Mouse (Mus musculus) adrenal gland, postnatal 10 days (tissue): Measurements from ENCODE around the gene Gdf1. TPM values are rescaled to one million over a fixed set of nuclear protein-coding genes. Genes with fewer than 3 reads are reported as not detected.

Source experiments
- DNase-seq: peaks from one replicate; pipeline ENCODE4 v3.0.0; 2021; ENCODE audit warnings: mixed read lengths
- total RNA-seq, 2 experiments: library from RNA; stranded (reverse); gene quantifications; 2 replicates each; pipeline ENCODE4 v1.2.3; 2021

The Gdf1 gene
- total RNA-seq, 2 experiments from 2014 or later, result 0.88 to 1.2 TPM

DNA sequence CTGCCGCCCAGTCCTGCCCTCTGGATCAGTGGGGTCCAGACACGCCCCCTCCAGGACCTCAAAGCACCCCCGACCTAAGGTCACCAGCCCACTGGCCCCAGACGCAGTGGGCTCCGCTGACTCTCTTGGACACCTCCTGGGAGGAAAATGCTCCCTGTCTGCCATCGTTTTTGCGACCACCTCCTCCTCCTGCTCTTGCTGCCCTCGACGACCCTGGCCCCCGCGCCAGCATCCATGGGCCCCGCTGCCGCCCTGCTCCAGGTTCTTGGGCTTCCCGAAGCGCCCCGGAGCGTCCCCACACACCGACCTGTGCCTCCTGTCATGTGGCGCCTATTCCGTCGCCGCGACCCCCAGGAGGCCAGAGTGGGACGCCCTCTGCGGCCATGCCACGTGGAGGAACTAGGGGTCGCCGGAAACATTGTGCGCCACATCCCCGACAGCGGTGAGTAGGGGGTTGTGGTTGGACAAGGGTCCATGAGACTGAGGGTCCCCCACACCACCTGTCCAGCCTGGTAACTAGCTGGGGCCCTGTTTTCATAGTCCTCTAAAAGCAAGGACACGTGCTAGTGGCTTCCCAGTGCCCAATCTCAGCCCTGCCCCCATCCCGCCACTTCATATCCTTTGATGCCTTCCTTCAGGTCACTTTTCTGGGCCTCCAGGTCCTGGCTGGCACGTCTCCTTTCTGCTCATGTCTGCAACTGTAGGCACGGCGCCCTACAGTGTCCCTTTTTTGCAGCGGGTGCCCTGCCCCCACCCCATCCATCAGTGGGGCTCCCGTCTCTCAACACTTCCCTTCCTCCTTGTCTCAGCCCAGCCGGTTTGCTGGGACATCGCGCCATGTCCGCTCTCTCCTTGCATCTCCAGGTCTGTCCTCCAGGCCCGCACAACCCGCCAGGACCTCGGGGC lies 471 bp downstream of the Gdf1 start:
- DNase-seq, result peak; percentile 42

DNA sequence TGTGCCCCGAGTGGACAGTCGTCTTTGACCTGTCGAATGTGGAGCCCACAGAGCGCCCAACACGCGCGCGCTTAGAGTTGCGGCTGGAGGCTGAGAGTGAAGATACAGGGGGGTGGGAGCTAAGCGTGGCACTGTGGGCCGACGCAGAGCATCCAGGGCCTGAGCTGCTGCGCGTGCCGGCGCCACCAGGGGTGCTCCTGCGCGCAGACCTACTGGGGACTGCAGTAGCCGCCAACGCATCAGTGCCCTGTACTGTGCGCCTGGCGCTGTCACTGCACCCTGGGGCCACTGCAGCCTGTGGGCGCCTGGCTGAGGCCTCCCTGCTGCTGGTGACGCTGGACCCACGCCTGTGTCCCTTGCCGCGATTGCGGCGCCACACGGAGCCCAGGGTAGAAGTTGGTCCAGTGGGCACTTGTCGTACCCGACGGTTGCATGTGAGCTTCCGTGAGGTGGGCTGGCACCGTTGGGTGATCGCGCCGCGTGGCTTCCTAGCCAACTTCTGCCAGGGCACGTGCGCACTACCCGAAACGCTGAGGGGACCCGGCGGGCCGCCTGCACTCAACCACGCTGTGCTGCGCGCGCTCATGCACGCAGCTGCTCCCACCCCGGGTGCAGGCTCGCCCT lies 1.2 kb downstream of the Gdf1 start:
- peak; percentile 81 for DNase-seq

DNA sequence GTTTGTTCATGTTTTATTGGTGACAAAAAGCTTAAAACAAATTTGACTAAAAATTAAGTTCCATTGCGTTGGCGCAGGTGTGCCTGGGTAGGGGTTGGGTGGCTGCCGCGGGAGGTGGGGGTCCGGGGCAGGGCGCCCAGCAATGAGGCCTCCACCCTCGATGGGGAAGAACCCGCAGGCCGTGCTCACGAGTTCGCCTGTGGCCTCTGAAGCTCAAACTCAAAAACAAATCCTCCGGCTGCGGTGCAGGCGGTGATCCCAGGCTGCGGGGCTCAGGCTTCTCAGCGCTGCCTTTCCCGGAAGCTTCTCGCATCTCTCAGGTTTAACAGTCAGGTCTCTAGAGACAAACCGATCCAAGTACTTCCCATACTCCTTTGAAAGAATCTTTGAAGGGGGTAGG lies 1.9 kb downstream of the Gdf1 start:
- DNase-seq, result no peak

DNA sequence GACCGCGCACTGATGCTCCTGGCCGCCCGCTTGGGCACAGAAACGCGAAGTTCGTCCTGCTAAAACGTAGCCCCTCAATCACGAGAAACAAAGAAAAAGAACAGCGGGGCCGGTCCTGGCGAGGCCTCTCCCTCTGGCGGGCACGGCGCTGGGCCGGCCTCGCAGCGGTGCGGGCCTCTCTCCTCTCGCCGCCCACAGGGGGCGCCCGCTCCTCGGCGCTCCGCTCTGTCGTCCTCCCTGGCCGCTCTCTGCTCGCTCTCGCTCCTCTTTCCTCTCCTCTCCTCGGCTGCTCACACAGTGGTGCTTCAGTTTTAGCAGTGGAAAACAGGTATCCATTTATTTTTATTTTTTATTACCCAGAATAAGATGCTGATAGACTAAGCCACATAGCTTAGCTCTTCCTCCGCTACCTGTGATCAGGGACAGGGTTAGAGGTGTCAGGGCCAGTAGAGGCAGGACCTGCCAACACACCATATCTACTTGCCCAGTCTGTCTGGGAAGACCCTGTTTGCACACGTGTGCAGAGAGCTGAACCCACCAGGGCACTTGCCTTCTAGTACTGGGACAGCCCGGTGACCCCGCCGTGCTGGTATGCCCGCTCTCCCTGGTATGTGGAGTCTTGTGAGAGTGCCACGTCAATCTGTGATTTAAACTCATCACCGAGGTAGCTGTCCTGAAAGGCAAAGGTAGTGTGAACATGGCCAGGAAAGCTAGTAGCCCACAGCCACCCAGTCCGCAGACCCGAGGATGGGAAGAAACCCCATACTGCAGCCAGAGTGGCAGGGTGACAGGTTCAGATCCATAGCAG lies 2.7 kb downstream of the Gdf1 start:
- DNase-seq, result peak; percentile 84

DNA sequence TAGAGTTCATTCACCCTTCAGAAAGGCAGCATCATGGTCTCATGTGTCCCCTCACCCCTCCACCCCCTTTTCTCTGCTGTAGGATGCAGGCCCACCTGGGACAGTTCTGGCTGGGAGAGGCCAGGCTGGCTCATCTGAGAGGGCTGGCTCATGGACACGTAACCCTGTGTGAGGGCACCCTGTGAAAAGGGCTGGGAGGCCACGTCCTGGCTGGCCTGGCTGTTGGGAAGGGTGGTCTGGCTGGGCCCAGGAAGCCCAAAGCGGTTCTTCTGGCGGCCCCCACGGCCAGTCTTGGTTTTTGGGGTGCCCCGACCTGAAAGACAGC lies 3.2 kb downstream of the Gdf1 start:
- DNase-seq, result no peak

DNA sequence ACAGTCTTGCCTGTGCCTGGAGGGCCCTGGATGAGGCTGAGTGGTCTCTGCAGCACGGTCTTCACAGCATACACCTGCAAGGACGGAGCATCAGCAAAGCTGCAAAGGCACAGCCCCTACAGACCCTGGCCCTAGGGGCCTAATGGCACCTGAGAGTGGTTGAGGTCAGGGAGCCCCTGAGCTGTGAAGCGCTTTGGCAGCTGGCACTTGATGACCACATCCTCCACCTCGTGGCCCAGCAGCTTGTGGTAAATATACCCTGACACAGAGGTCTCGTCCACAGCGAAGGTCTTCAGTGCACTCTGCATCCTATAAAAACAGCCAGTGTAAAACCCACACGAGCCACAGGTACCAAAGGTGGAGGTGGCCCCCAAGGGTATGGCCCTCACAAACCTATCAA lies 9.3 kb downstream of the Gdf1 start:
- DNase-seq, result no peak

DNA sequence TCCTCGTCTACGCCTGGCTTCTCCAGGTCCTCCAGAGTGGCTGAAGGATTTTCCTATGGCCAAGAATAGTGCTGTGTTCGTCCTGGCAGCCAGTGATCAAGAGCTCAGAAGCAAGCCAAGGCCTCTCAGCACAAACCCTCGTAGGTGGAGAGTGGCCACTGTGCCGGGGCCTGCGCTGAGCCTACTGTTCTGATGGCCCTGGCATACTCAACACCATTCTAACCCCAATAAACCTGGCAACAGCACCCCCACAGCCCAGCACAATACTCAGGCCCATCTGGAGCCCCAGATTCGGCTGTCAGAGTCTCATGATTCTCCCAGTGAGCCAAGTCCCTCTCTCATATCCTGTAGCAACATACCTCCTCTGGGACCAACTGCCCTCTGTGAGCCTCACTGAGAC lies 11.0 kb downstream of the Gdf1 start:
- no peak for DNase-seq

DNA sequence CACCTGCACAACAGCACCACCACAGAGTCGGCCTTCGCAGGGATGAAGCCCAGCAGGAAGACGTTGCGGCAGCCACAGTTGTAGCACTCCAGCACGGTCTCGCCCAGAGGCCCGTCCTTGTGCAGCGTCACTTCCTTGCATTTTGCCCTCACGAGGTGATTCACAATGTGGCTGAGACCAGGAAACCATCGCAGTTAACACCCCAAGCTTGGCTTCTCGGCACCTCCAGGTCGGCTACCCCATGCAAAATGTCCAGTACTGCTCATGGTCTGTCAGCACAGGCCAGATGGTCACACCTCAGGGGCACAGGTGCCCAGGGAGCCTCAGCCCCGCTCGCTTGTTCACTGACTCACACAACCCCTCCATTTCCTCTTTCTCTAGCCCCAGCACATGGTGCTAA lies 12.4 kb downstream of the Gdf1 start:
- no peak for DNase-seq

DNA sequence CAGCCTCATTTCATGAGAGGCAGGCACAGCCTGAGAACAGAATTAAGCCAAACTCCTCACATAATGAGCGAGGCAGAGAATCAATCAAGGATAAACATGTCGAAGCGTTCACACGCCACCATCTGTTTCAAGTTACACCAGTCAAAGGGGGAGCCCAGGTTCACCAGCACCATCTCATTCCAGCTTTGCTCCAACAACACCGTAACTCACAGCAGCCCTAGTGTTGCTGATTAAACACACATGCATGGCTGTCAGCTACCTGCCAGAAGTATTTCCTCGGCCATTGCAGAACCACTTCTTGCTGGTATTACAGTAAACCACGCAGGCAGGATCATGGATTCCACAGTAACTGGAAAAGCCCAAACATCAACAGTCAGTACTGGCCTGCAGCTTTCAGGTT lies 13.5 kb downstream of the Gdf1 start:
- no peak for DNase-seq

DNA sequence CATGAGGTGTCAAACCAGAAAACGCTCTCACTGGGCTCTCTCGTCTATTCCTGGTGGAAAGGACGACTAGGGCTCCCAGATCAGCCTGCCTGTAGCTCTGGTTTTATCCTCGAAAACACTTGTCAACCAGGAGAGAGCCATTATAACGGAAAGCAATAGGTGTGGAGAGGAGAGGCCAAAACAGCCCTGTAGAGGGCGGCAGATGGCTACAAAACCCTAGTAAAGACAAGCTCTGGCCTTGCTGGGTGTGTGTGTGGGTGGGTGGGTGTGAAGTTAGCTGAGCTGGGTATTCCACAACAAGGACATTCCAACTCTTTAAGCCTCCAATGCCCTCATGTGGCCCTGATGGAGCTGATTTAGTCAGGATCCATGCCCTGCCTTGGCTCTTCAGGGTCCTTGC lies 14.1 kb downstream of the Gdf1 start:
- peak; percentile 58 for DNase-seq

DNA sequence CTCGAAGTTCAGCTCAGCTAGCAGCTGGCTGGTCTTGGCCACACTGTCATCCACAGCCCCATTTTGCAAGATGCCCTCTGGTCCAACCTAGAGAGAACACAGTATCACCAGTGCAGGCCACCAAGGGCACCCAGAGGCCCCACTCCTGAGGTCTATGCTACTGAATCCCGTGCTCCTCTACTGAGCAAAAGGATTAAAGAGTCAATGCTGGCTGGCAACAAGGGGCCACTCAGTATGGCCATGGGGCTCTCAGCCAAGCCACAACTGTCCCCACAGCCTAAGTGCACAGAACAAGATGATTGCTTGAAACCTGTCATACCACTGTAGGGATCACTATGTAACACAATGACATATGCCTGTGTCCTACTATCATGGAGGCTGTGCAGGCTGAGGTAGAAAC lies 14.7 kb downstream of the Gdf1 start:
- DNase-seq, result no peak

DNA sequence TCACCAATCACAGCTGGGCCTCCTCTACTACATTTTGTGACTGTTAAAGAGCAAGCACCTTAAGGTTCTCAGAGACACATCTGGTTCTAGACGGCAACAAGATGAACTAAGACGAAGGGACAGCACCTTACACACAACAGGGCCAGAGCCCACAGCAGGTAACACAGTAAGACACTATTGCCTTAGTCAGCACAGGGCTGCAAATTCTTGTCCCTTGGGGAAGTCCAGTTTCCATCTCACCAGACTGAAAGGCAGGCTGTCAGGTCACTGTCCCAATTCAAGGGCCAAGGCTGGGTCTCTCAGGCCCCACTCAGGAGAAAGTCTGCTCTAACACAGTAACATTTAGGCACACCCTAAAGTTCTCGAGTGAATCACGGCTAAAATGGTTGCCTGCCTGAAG lies 17.8 kb downstream of the Gdf1 start:
- DNase-seq, result no peak

DNA sequence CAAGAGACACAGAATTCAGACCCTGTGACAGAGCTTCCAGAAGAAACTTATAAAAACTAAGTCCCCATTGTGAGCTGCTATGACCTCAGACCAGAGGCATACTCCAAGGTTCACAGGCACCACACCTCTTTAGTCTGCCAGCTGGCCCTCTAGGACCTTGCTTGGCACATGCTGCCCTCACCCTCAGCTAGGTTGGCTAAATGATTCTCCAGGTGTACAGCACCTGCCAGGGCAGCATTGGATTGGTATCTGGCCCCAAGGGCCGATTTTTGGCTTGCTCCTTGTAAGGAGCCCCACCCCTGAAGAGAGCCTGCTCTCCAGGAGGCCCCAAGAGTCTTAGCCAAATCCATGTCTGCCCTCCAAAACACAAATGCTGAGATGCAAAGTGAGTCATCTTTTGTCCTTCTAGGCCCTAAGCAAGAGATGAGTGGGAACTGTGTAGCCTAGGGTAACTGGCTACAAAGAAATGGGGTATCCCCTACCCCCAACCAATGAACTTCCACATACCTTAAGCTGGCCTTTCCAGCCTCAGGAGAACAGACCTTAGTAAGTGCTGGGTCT lies 18.3 kb downstream of the Gdf1 start:
- no peak for DNase-seq

DNA sequence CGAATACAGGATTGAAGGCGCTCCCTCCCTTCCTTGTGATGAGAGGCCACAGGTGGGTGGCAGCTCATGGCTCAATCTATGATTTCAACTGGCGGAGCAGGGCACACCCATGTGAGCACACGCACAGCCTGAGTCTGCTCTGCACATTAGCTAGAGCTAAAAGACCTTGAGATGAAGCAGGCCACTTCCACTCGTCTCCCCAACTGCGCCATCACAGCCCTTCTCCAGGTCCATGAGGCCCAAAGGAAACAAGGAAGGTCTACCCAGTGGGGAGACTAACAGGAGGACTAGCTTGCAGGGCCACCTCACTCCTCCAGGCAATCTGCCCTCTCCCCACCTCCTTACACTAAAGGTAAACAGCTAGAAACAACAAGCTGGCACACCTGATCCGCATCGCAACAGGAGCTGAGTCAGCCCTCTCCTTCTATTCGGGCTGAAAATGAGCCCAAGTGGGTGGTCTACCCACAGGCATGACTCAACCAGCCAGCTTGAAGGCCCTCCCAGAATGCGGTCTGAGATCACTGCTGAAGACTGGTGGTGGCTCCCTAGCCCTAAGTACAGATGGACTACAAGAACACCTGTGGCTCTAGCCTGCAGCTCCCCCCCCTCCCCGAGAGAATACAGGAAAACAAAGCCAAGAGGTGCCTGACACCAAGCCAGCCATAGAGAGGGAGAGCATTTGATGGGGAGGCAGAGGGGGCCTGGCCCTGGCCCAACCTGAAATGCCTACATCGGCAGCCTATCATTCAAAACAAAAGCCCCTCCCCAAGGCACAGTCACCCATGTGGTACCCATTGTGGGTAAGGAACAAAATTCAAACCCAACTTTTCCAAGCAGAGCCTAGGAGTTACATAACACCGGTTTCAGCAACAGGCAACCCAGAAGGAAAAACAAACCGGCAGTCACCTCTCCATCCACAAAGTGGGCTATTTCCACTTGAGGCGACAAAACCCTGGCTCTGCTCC lies 21.7 kb downstream of the Gdf1 start:
- no peak for DNase-seq

DNA sequence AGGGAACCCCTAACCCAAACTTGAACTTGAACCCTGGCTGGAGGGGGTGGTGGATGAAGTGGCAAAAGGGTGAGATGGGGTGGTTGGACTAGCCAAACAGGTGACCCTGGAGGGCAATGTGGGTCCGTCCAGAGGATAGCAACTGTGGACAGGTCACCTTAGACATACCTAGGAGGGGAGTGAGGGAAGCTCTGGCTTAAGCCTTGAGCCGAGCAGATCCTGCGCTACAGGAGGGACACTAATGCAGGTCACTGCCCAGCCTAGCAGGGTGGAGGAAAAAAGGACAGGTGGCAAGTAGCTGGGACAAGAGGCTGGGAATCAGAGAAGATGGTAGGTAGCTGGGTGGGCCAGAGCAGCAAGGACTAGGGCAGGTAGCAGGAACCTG lies 22.4 kb downstream of the Gdf1 start:
- DNase-seq, result no peak

DNA sequence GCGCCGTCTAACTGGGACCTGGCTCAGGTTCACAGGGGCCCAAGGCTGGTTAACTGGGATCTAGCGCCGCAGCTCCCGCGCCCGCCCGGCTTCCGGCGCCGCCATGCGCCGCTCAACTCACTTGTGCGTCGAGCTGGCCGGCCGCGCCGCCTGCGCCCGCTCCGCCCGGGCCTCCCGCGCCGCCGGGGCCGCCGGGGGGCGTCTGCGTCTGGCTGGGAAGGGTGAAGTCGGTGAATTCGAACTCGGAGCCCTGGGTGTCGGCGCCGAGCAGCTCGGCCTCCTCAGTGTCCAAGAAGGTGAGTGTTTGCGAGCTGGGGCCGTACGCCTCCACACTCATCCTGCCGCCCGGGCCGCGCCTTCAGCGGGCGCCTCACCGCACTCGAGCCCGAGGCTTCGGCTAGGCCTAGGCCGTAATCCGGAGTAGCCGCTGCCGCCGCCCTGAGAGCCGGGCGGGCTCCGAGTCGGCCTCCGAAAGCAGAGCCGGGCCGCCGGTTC lies 23.1 kb downstream of the Gdf1 start:
- DNase-seq, result no peak

DNA sequence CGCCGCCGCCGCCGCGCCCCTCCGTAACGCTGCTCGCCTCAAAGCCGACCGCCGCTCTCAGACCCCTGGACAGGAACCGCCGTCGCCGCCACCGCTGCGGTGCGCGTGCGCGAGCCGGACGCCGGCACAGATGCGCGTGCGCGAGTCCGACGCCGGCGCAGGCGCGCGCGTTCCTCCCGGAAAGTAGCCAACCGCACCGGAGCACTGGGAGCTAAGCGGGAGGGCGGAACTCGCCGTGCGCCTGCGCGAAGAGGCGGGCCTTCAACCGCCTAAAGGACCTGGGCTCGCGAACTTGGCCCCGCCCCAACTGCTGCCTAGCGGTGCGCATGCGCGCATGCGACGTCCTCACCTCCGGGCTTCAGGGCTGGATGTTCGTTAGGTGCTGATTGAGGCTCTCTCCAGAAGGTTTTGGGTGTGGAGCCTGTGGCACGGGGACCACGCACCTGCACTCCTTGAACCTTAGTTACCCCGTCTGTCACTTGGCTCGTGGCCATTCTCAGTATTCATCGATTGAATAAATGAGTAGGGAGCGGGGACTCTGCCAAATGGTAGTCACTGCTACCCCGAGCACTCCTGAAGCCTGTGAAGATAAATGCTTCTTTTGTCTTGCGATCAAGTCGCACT lies 23.7 kb downstream of the Gdf1 start, which contains the start of gene Upf1:
Gene Upf1, minus strand, starts transcription at position 85 of the 624 bp plus-strand sequence.
- DNase-seq, result peak; percentile 100

DNA sequence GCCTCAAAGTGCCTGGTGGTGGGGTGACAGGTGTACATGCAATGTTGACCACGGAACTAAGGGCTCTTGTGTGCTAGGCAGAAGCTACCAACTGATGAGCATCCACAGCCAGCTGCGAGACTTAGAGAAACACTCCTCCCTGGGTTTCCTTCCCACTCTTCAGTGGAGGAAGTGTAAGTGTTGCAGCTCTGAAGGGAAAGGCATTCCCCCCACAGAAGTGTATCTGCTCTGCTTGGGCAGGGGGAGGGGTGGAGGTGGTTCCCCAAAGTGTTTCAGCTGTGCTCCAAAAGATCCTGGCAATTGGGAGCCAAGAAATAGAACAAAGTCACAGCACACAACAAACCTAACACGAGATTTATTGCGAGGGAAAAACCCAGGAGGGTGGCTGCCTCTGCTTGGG lies 24.4 kb downstream of the Gdf1 start:
- no peak for DNase-seq

DNA sequence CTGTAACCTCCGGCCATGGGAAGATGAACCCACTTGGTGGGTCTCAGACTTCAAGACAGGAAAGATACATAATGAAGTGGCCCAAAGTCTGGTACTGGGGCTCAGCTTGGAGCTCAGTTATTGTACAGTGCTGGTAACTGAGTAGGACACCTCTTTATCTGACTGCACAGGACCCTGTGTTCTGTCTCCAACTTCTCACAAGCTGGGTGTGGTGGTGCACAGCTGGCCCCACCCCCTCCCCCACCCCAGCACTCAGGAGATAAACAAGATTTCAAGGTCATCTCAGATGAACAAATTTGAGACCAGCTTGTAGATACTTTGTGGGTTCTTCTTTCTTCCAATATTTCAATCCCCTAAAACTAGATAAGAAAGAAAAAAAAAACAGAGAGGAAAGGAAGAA lies 26.5 kb downstream of the Gdf1 start:
- DNase-seq, result no peak

DNA sequence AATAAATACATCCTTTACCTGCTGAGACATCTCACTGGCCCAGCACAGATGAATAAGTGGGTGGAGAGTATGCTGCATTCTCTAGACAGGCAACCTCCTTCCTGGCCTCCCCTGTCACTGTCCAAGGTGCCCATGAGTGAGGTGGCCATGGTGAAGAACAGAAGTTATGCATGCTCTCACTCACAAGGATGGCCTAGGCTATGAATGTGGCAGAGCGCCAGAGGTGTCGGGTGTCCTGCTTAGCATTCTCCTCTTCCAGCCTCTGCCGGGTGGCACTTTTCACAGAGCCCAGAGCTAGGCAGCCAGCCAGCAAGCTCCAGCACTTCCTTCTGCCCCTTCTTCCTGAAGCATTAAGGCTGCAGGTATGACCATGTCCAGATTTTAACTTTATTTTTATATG lies 29.8 kb downstream of the Gdf1 start:
- peak; percentile 42 for DNase-seq

DNA sequence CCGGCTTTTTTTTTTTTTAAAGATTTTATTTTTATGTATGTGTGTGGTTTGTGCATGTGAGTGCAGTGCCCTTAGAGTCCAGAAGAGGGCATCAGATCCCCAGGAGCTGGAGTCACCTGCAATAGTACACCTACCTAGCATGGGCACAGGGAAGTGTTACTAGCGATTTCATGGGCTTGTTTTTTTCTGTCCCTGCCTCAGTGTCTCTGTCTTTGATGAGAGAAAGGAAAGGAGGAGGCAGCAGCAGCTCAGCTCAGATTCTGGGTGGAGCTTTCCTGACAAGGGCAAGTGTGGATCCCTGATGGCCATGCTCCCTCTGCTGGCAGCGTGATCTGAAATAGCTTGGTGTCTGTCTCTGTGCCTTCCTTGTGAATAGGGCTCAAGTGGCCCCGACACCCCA lies 31.2 kb downstream of the Gdf1 start:
- peak; percentile 35 for DNase-seq
